Mouse (Mus musculus) intestine, postnatal 0 days (tissue): ENCODE results near the gene Scnn1g. TPM values are rescaled to one million over a fixed set of nuclear protein-coding genes. Genes with fewer than 3 reads are reported as not detected.

Source experiments
- ATAC-seq: fragments of 200-750 bp; cut with Nextera tagmentation; 2 replicates; pipeline ENCODE4 v1.8.0; 2017; ENCODE audit warnings: mild to moderate bottlenecking, moderate TSS enrichment, moderate library complexity
- H3K27ac ChIP-seq: fragments of 300-500 bp; sonication (generic); 2 replicates; pipeline ENCODE4 v1.5.1; 2014; ENCODE audit warnings: mild to moderate bottlenecking, low read depth, low read length, moderate library complexity
- H3K27me3 ChIP-seq: fragments of 300-500 bp; sonication (generic); replicated peaks from 2 replicates; pipeline ENCODE4 v1.6.1; 2014; ENCODE audit warnings: low read length, mixed read lengths; ENCODE audit not compliant: control insufficient read depth, insufficient read depth
- H3K36me3 ChIP-seq: fragments of 300-500 bp; sonication (generic); 2 replicates; pipeline ENCODE4 v1.6.1; 2014; ENCODE audit warnings: mild to moderate bottlenecking, moderate library complexity; ENCODE audit not compliant: control insufficient read depth, insufficient read depth
- H3K4me1 ChIP-seq: fragments of 300-500 bp; sonication (generic); replicated peaks from 2 replicates; pipeline ENCODE4 v1.6.1; 2014; ENCODE audit warnings: antibody characterized with exemption, low read length, mixed read lengths; ENCODE audit not compliant: control insufficient read depth, insufficient read depth
- H3K4me2 ChIP-seq: fragments of 300-500 bp; sonication (generic); replicated peaks from 2 replicates; pipeline ENCODE4 v1.6.1; 2014; ENCODE audit warnings: low read depth, mild to moderate bottlenecking, moderate library complexity
- H3K4me3 ChIP-seq: fragments of 300-500 bp; sonication (generic); 2 replicates; pipeline ENCODE4 v1.5.1; 2014; ENCODE audit warnings: low read depth, low read length
- H3K9ac ChIP-seq: fragments of 300-500 bp; sonication (generic); 2 replicates; pipeline ENCODE4 v1.6.1; 2014; ENCODE audit warnings: mild to moderate bottlenecking, low read depth, low read length
- H3K9me3 ChIP-seq: fragments of 300-500 bp; sonication (generic); 2 replicates; pipeline ENCODE4 v1.6.1; 2016; ENCODE audit warnings: mixed run types; ENCODE audit not compliant: control insufficient read depth
- CTCF ChIP-seq: sonication (generic); IDR thresholded peaks from 2 replicates; pipeline ENCODE4 v1.5.1; 2016; ENCODE audit warnings: low read depth, mild to moderate bottlenecking, control low read depth, antibody characterized with exemption, moderate library complexity
- WGBS: fragments of 180-500 bp; shearing (Covaris S2); extraction: QIAGEN DNeasy Blood & Tissue Kit; methylation state at CpG from one replicate; pipeline ENCODE4 v1.1.7; 2014; 5-methylcytosine and 5-hydroxymethylcytosine counted together
- polyA plus RNA-seq: library from polyadenylated mRNA; unstranded; fragments of >200 nt; fragmentation: Nextera tagmentation; extraction: Ambion mirVana; gene quantifications from 2 replicates; pipeline ENCODE4 v1.2.1, GENCODE M21; 2015

Scnn1g gene
- polyA plus RNA-seq, 1 experiment from 2014 or later = 0.57 TPM

DNA sequence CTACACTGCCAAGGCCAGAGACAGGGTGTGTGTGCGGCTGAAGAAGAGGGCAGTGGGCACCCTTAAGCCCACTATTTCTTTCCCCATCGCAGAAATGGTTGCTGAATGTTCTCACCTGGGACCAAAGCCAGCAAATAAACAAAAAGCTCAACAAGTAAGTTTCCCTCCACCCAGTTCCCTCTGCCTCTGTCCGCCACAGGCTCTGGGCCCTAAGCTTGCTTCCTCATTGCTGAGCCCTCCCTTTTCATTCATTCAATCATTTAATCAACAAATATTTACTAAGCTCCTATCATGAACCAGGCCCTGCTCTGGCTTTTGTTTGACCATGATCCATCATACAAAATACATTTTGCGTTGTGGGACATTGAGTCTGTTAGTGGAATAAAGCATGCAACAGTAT lies 29.0 kb downstream of the Scnn1g start:
- Histone ChIP-seq H3K27ac (no peak overlapping the region), H3K36me3 (no peaks in the 10 kb centered on the region), H3K27me3 (no peaks in the 10 kb centered on the region), H3K9me3 (no peaks in the 10 kb centered on the region), H3K4me2 (no peak overlapping the region), H3K4me3 (no peak overlapping the region), H3K9ac (no peak overlapping the region), H3K4me1 (no peaks in the 10 kb centered on the region)
- TF ChIP-seq CTCF = no peak
- ATAC-seq = no peak
- 66% methylated on average over 4 of the region's 4 CpGs for WGBS

DNA sequence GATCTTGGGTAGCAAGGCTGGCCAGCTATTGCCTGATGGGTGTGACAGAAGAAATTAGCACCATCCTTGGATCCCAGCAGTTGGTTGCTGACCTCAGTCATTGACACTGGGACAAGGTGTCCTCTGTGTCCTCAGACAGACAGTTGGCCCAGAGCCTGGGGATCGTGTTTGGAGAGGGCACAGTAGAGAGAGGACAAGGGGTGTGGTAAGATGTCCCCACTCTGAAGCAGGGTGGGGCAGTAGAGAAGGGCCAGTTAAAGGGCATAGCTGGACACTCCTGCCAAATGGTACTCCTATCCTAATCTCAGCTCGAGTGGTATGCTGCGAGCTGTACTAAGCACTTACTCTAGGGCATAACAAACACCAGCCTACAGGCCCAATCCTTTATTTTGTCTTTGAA lies 33.6 kb downstream of the Scnn1g start:
- H3K27ac ChIP-seq = no peak overlapping the region
- WGBS = 70% methylated on average over 3 of the region's 3 CpGs

GRCm38 (mm10) chr7:121768983-121769382 lies 34.7 kb downstream of the Scnn1g start:
- Histone ChIP-seq H3K36me3 (no peaks in the 10 kb centered on the region), H3K4me3 (no peak overlapping the region), H3K9me3 (no peaks in the 10 kb centered on the region), H3K4me2 (no peak overlapping the region), H3K9ac (no peak overlapping the region), H3K27me3 (no peaks in the 10 kb centered on the region), H3K27ac (no peak overlapping the region), H3K4me1 (no peaks in the 10 kb centered on the region)
- ATAC-seq = no peak
- TF ChIP-seq CTCF = no peak
- WGBS = 76% methylated on average over 9 of the region's 9 CpGs

More for the DNA sequence above, 33.6 kb downstream of the Scnn1g start:
- H3K4me3 ChIP-seq = no peak overlapping the region
- no peak overlapping the region for H3K9ac ChIP-seq
- H3K4me1 ChIP-seq = no peaks in the 10 kb centered on the region
- H3K9me3 ChIP-seq = no peaks in the 10 kb centered on the region
- H3K36me3 ChIP-seq = no peaks in the 10 kb centered on the region
- H3K27me3 ChIP-seq = no peaks in the 10 kb centered on the region
- ATAC-seq = no peak
- no peak overlapping the region for H3K4me2 ChIP-seq
- no peak for TF ChIP-seq CTCF

DNA sequence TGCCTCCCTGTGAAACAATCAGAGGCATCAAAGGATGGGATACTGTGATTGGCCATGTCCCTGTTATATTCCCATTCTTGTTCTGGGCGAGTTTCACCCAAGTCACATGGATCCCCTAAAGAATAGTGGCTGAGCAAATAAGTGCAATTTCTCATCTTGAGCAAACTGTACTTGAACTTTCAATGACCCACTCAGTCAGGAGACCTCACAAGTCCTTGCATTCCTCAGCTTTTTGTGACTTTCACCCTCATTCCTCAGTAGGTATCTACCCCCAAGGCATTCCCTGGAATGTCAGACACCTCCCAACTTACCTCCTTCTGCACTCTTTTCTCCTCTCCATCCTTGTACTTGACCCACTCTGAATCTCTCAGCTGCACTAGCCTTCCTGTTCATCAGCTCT lies 44.3 kb downstream of the Scnn1g start:
- ATAC-seq = no peak
- no peaks in the 10 kb centered on the region for H3K9me3 ChIP-seq
- no peak overlapping the region for H3K4me2 ChIP-seq
- H3K27ac ChIP-seq = no peak overlapping the region
- TF ChIP-seq CTCF = no peak
- no peak overlapping the region for H3K4me3 ChIP-seq
- H3K36me3 ChIP-seq = no peaks in the 10 kb centered on the region
- H3K9ac ChIP-seq = no peak overlapping the region
- H3K4me1 ChIP-seq = no peaks in the 10 kb centered on the region
- WGBS = 31% methylated on average over 1 of the region's 1 CpGs
- no peaks in the 10 kb centered on the region for H3K27me3 ChIP-seq

DNA sequence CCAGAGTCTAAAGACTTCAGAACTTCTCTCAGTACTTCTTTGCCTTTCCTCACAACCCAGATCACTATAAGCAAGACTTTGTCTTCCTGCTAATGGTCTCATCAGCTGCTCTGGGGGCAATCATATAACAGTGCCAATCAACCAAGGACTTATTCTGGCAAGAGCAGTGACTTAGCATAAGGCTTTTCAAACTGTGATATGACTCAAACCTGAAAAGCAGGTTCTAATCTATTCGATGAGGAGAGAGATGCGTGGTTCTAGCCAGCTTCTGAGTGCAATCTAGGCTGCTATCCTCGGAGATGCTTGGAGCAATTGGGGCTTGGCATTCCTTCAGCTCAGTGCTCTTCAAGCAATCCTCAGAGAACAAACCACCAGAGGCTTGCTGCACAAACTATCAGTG lies 44.7 kb downstream of the Scnn1g start:
- WGBS = 52% methylated on average over 3 of the region's 3 CpGs
- H3K9me3 ChIP-seq = no peaks in the 10 kb centered on the region
- no peak for ATAC-seq
- no peak overlapping the region for H3K27ac ChIP-seq
- no peaks in the 10 kb centered on the region for H3K36me3 ChIP-seq
- no peak for TF ChIP-seq CTCF
- no peaks in the 10 kb centered on the region for H3K27me3 ChIP-seq
- no peak overlapping the region for H3K4me2 ChIP-seq
- no peak overlapping the region for H3K4me3 ChIP-seq
- H3K9ac ChIP-seq = no peak overlapping the region
- H3K4me1 ChIP-seq = no peaks in the 10 kb centered on the region

DNA sequence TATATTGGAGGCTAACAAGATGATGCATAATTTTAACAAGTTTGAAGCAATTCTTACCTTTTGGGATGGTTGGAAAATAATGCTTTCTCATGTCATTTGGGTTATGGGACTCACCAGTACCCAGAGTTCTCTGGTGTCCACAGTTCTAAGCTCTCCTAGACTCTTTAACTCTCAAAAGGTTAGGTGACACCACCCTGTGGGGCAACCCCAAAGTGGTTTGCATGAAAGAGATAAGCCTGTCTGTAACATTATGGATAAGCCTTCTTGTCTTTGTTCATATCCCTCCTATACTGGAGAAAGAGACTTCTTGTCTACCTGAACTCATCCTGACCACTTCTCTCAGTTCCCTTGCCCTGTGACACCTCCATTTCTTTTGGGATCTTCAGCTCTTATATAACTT lies 45.1 kb downstream of the Scnn1g start:
- ATAC-seq = no peak
- H3K9me3 ChIP-seq = no peaks in the 10 kb centered on the region
- TF ChIP-seq CTCF = no peak

More for the DNA sequence above, 45.1 kb downstream of the Scnn1g start:
- Histone ChIP-seq H3K9ac (no peak overlapping the region), H3K4me3 (no peak overlapping the region), H3K27me3 (no peaks in the 10 kb centered on the region), H3K27ac (no peak overlapping the region), H3K36me3 (no peaks in the 10 kb centered on the region), H3K4me2 (no peak overlapping the region), H3K4me1 (no peaks in the 10 kb centered on the region)
